ENCODE assay signal across 8 mouse cellular contexts in genomic region chr4:48539841-48540575, GRCm38 (mm10). TPM values are rescaled to one million over a fixed set of nuclear protein-coding genes. Genes with fewer than 3 reads are reported as not detected.
DNase-seq lines count a peak whose midpoint lies in the region; ATAC-seq and TF ChIP-seq lines count a peak whose summit lies in the region.

Gene Msantd3 (plus strand): TSS chr4:48539935.

- no peaks in the 10 kb centered on the region for H3K27me3 ChIP-seq in forebrain, embryonic 13.5 days
- no peaks in the 10 kb centered on the region for H3K27me3 ChIP-seq in heart, embryonic 15.5 days
- H3K27me3 ChIP-seq in neural tube, embryonic 15.5 days (replicated peaks), result no peaks in the 10 kb centered on the region

- H3K4me2 ChIP-seq in forebrain, embryonic 13.5 days, result peak within 1 kb of the TSS; percentile 75
- peak within 1 kb of the TSS; percentile 88 for H3K4me2 ChIP-seq in heart, embryonic 15.5 days
- peak within 1 kb of the TSS; percentile 92 for H3K4me2 ChIP-seq in neural tube, embryonic 15.5 days

- no peak for TF ChIP-seq CTCF in brain, embryonic 14.5 days (IDR thresholded peaks at IDR 0.05; ENCODE audit: borderline replicate concordance, extremely low read depth, insufficient read depth, insufficient read length)
- no peak for TF ChIP-seq CTCF in lung, adult 2 months (IDR thresholded peaks at IDR 0.05; ENCODE audit: insufficient read depth, low read length)

- peak; percentile 79 for ATAC-seq in forebrain, embryonic 13.5 days
- peak; percentile 75 for ATAC-seq in heart, embryonic 15.5 days (replicated peaks; ENCODE audit: insufficient number of reproducible peaks, insufficient read depth, low FRiP score, low read depth)
- peak; percentile 76 for ATAC-seq in neural tube, embryonic 15.5 days (ENCODE audit: low FRiP score)

- H3K36me3 ChIP-seq in forebrain, embryonic 13.5 days (ENCODE audit: poor library complexity, severe bottlenecking), result no peaks in the 10 kb centered on the region
- no peaks in the 10 kb centered on the region for H3K36me3 ChIP-seq in heart, embryonic 15.5 days
- no peaks in the 10 kb centered on the region for H3K36me3 ChIP-seq in neural tube, embryonic 15.5 days

- peak within 1 kb of the TSS; percentile 99 for H3K9ac ChIP-seq in forebrain, embryonic 13.5 days
- peak within 1 kb of the TSS; percentile 94 for H3K9ac ChIP-seq in heart, embryonic 15.5 days
- peak within 1 kb of the TSS; percentile 86 for H3K9ac ChIP-seq in neural tube, embryonic 15.5 days (replicated peaks)

- no peaks in the 10 kb centered on the region for H3K9me3 ChIP-seq in forebrain, embryonic 13.5 days (replicated peaks)
- H3K9me3 ChIP-seq in heart, embryonic 15.5 days (replicated peaks), result no peaks in the 10 kb centered on the region
- no peaks in the 10 kb centered on the region for H3K9me3 ChIP-seq in neural tube, embryonic 15.5 days (replicated peaks)

- 2% methylated on average over 26 of the region's 86 CpGs for WGBS in forebrain, embryonic 13.5 days
- under 1% methylated on average over 52 of the region's 86 CpGs for WGBS in heart, embryonic 15.5 days
- 8% methylated on average over 86 of the region's 86 CpGs for WGBS in lung, adult 2 months
- WGBS in neural tube, embryonic 15.5 days, result under 1% methylated on average over 46 of the region's 86 CpGs

- H3K4me1 ChIP-seq in forebrain, embryonic 13.5 days, result peaks cover 55% of the 10 kb centered on the region
- H3K4me1 ChIP-seq in heart, embryonic 15.5 days (replicated peaks), result peaks cover 39% of the 10 kb centered on the region
- H3K4me1 ChIP-seq in lung, adult 2 months (ENCODE audit: control insufficient read depth, insufficient read depth, low read length), result peaks cover 7% of the 10 kb centered on the region
- peaks cover 38% of the 10 kb centered on the region for H3K4me1 ChIP-seq in neural tube, embryonic 15.5 days

- DNase-seq in ES-CJ7 (ENCODE audit: low read depth, low spot score), result peak; percentile 91
- peak; percentile 84 for DNase-seq in brain, embryonic 14.5 days (ENCODE audit: low read depth)
- DNase-seq in layer of hippocampus, adult 18-20 months (ENCODE audit: low spot score in 2 of 2), result peak in 1 of 2 experiments; percentile 50
- DNase-seq in lung, adult 2 months, result peak; percentile 44
- DNase-seq in thymus, postnatal 4 days, result peak; percentile 35

- H3K27ac ChIP-seq in forebrain, embryonic 13.5 days, result peak within 1 kb of the TSS; percentile 95
- peak within 1 kb of the TSS; percentile 95 for H3K27ac ChIP-seq in heart, embryonic 15.5 days
- H3K27ac ChIP-seq in neural tube, embryonic 15.5 days (replicated peaks), result peak within 1 kb of the TSS; percentile 89

- peak within 1 kb of the TSS; percentile 88 for H3K4me3 ChIP-seq in forebrain, embryonic 13.5 days
- peak within 1 kb of the TSS; percentile 83 for H3K4me3 ChIP-seq in heart, embryonic 15.5 days
- peak within 1 kb of the TSS; percentile 87 for H3K4me3 ChIP-seq in lung, adult 2 months (replicated peaks; ENCODE audit: extremely low read depth, low read depth, low read length)
- H3K4me3 ChIP-seq in neural tube, embryonic 15.5 days (replicated peaks), result peak within 1 kb of the TSS; percentile 72

- peak; percentile 34 for TF ChIP-seq POLR2A in brain, embryonic 14.5 days (IDR thresholded peaks at IDR 0.05; ENCODE audit: borderline replicate concordance, extremely low read depth, insufficient read depth, insufficient read length, poor library complexity, severe bottlenecking)
- TF ChIP-seq POLR2A in lung, adult 2 months (IDR thresholded peaks at IDR 0.05; ENCODE audit: borderline replicate concordance, extremely low read depth, low read depth, low read length), result no peak

RNA-seq across cellular contexts. Expression of gene Msantd3, which starts in this region (rescaled TPM):
- 54.0 and 55.9 TPM in 2 replicates for polyA plus RNA-seq in brain, embryonic 14.5 days (2012; rRNA removed)
- 50.2 and 52.2 TPM in 2 replicates for polyA plus RNA-seq in forebrain, embryonic 13.5 days (2015; fragmentation: Nextera tagmentation; extraction: Ambion mirVana)
- 23.8 and 26.8 TPM in 2 replicates for polyA plus RNA-seq in heart, embryonic 15.5 days (2015; fragmentation: Nextera tagmentation; extraction: Ambion mirVana)
- 10 to 100 TPM; 18.5 to 19.1 TPM for total RNA-seq in layer of hippocampus, adult 18-20 months (2021)
- 3.6 and 6.9 TPM in 2 replicates for polyA plus RNA-seq in lung, adult 2 months (2012; rRNA removed)
- polyA plus RNA-seq in neural tube, embryonic 15.5 days (2015; fragmentation: Nextera tagmentation; extraction: Ambion mirVana), result 20.7 and 26.8 TPM in 2 replicates
